Mouse (Mus musculus): ENCODE results near the gene Fam89a. TPM values are rescaled to one million over a fixed set of nuclear protein-coding genes. Genes with fewer than 3 reads are reported as not detected.

The Fam89a gene
- 0.88 TPM for polyA plus RNA-seq (2017; shearing (Covaris generic))

DNA sequence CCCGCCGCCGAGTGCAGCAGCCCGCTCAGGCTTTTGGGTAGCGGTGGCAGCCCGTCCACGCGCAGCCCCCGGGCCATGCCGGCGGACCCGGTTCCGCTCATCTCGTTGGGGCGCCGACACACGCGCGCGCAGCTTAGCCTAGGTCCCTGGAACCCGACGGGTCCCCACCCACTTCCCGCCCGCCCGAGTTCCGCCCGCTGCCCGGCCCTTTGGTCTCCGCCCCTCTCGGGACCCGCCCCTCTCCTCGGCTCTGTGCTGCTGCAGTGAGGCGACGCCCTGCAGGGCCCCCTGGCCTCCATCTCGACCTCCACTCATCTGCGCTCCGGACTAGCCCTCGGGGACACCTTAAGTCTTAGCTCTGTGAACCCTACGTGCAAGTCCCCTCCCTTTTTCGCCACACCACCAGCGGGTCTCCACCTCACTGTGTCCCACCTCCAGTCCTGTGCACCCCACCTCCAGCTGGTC is at the start of gene Fam89a:
Gene Fam89a (minus strand): TSS at position 124 of the 465 bp plus-strand sequence.

DNA sequence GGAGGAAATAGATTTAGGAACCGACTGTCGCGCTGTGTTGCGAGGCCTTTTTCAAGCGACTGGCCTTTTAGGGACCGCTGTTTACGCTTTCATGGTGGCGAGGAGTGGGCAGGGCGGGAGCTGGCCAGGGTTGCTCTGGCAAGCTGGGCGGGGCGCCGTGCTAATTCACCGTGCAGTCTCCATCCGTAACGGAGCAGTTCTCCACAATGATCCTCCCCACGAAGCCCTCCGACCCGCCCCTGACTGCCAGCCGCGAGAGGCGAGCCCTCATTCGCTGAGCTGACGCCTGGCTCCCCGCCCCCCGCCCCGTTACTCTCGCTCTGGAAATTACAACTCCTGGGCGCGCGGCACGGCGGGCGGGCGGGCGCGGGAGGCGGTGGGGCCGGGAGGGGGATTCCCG is 41.1 kb upstream of the Fam89a start, which contains the start of gene Trim67:
Gene Trim67 (plus strand): TSS at position 385 of the 400 bp plus-strand sequence.

DNA sequence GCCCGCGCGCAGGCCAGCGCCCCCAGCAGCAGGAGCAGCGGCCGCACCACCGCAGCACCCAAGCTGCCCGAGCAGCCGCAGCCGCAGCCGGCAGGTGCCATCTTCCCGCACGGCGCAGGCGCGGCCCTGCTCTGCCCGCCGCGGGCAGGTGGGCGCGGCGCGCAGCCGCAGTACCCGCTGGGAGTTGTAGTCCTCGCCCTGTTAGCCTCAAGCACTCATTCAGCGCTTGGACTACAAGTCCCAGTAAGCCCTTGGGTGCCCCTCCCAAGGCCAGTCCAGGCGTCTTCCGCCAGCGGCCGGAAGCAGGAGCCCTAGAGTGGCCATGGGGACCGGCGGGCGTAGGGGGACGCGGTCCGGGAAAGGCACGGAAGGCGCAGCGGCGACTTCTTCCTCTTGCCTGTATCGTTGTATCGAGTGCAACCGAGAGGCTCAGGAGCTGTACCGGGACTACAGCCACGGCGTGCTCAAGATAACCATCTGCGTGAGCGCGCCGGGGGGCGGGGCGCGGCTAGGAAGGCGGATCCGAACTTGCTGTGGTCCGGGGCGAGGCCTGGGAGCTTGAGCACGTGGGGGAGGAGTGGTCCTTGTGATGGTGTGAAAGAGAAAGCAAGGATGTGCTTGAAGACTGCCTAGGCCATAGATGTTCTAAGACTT is 29.6 kb downstream of the Fam89a start, which contains the start of the genes Ttc13 and Arv1:
Gene Ttc13 (minus strand): TSS at position 122 of the 654 bp plus-strand sequence.
Gene Arv1 (plus strand): TSS at position 278 of the 654 bp plus-strand sequence.

Other genes starting within 250 kb of the Fam89a start
- gene Cog2, start 231.1 kb downstream of the Fam89a start, polyA plus RNA-seq (2017; shearing (Covaris generic)), result 75.2 TPM
- gene Agt, start 182.1 kb downstream of the Fam89a start, polyA plus RNA-seq (2017; shearing (Covaris generic)), result not detected
- gene Capn9, start 175.7 kb downstream of the Fam89a start, polyA plus RNA-seq (2017; shearing (Covaris generic)), result not detected
- gene 2310022B05Rik, start 88.5 kb downstream of the Fam89a start, polyA plus RNA-seq (2017; shearing (Covaris generic)), result 0.73 TPM
- 27.0 TPM for gene Ttc13, start 29.8 kb downstream of the Fam89a start, polyA plus RNA-seq (2017; shearing (Covaris generic))
- gene Arv1, start 29.7 kb downstream of the Fam89a start, polyA plus RNA-seq (2017; shearing (Covaris generic)), result 29.9 TPM
- gene Trim67, start 41.3 kb upstream of the Fam89a start, polyA plus RNA-seq (2017; shearing (Covaris generic)), result 0.04 TPM
- 98.6 TPM for gene Gnpat, start 111.2 kb upstream of the Fam89a start, polyA plus RNA-seq (2017; shearing (Covaris generic))
- 39.0 TPM for gene 2810004N23Rik, start 111.3 kb upstream of the Fam89a start, polyA plus RNA-seq (2017; shearing (Covaris generic))
- gene Exoc8, start 145.9 kb upstream of the Fam89a start, polyA plus RNA-seq (2017; shearing (Covaris generic)), result 2.5 TPM
- gene Sprtn, start 146.1 kb upstream of the Fam89a start, polyA plus RNA-seq (2017; shearing (Covaris generic)), result 2.8 TPM
- gene Egln1, start 197.5 kb upstream of the Fam89a start, polyA plus RNA-seq (2017; shearing (Covaris generic)), result 4.9 TPM